Mouse (Mus musculus): ENCODE results near the gene Ucn3.
"Not testable (repeated sequence)": the region's sequence is repeated elsewhere in the genome, so short reads cannot be mapped to it uniquely, and the experiment has no call there.

The Ucn3 gene

DNA sequence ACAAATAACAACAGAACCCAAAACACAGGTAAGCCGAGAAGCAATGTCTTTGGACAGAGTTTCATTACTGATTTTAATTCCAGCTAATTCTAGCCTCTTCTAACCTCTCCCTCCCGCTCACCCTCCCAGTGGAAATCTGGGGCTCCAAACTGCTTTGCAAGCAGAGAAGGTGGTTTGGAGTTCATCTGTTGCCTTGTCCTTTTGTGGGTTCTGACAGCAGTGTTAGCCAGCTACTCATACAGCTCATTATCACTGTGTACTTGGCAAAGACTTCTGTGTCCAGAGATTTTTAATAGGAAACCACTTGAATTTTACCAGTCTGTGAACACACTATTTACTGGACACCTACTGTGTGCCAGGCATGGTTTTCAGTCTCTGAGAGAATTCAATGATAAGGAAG is at the start of gene Ucn3:
TSS of gene Ucn3 (minus strand) at position 101 of the 400 bp plus-strand sequence.
- no peak for DNase-seq

DNA sequence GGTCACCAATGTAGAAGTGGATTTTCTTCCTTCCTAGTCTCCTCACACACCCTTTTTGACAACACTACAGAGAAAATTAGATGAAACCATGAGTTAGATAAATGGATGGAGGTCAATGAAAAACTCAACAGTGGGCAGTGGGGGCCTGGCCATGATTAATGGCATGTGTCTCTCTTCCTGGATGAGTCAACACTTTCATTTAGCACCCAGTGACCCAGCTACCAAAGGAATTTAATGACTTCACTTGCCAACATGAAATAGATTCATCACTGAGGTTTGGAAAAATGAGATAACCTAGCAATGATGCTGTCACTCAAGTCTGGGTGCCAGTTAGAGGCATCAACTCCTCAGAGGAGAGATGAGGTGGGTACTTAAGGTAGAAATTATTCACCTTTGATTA is 46.9 kb upstream of the Ucn3 start:
- no peak for DNase-seq

GRCm38 (mm10) chr13:3968849-3969248 is 23.7 kb upstream of the Ucn3 start:
- no peak for DNase-seq

DNA sequence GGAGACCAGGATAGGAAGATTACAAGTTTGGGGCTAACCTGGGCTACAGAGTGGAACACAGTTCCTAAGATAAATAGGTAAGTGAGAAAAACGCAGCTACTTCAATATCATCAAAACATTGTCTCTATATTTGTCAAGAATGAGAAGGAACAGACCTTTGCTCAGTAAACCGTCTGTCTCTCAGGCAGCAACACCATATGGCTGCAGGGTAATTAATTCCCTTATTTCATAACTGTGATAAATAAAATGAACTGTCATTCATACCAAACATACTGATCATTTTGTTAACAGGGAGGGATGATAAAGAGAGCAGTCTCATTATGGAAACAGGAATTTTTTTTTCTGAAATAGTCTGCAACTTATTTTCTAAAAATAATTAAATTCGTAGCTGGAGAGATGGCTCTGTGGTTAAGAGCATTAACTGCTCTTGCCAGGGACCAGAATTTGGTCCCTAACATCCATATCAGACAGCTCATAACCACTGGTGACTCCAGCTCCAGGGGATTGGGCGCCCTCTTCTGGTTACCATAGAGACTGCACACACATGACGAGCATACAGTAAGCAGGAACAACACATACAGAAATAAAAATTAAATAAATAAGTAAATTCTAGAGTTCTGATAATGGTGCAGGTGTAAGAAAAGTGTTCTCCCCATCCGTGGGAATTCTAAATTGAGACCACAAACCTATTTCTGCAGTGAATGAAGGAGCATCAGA is 6.2 kb upstream of the Ucn3 start:
- DNase-seq = no peak

DNA sequence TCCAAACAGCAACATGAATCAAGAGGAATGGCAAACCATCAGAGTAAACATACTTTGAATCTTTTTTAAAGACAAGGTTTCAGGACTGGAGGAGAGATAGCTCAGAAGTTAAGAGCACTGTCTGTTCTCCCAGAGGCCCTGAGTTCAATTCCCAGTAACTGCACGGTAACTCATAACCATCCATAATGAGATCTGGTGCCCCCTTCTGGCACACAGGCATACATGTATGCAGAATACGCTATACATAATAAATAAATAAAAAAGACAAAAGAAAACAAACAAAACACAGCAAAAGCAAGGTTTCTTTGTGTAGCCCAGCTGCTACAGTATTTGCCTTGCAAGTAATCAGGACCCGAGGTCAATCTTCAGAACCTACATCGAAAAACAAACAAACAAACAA is 4.3 kb upstream of the Ucn3 start:
- no peak for DNase-seq

DNA sequence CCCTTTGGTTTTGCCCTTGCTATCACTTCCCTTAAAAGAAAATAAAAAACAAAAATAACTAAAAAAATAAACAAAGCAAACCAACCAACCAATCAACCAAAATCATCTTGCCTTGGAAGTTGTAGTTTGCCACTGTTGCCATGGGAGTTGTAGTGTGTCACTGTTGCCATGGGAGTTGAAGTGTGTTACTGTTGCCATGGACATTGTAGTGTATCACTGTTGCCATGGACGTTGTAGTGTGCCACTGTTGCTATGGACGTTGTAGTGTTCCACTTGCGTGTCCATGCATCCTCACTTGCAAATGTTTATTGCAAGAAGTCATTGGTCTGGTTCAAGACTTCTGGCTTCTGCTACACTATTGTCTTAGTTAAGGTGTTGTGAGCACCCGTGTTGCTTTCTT is 2.1 kb upstream of the Ucn3 start:
- no peak for DNase-seq

DNA sequence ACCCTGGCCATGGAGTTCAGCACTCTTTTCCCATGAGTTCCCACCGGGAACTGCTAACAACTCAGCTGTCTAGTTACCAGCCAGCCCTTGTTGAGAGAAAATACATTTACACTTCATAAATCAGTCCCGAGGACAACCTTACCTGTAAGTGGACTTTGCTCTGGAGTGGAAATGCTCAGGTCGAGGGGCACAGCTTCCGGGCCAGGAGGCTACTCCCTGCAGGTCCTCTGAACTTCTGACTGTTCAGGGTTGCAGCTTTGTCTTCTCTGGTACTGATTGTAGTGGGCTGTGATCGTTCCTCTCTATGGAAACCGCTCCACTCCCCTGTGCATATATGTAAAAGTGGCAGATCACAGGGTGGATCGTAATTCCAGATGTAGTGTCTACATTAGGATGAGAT is 450 bp downstream of the Ucn3 start:
- DNase-seq = no peak

- DNase-seq = no peak
These were observed 19.1 kb downstream of the Ucn3 start for GRCm38 (mm10) chr13:3926046-3926445.

DNA sequence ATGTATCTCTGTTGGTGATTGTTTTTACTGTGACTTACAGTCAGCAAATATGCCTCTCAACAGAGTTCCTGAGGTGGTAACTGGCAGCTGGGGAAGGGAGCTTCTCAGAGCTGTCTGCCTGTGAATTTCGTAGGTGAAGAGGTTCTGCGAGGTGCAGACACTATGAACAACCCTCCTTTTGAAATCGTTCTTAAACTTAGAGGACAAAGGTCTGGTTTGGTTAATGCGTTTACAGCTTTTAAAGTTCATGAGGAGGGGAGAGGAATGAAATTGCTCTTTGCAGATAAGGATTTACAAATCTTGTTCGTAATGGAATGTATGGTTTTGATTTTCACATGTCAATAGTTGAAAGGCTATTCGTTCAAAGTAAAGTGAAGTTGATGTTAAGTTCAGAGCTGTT is 19.5 kb downstream of the Ucn3 start:
- DNase-seq = no peak

DNA sequence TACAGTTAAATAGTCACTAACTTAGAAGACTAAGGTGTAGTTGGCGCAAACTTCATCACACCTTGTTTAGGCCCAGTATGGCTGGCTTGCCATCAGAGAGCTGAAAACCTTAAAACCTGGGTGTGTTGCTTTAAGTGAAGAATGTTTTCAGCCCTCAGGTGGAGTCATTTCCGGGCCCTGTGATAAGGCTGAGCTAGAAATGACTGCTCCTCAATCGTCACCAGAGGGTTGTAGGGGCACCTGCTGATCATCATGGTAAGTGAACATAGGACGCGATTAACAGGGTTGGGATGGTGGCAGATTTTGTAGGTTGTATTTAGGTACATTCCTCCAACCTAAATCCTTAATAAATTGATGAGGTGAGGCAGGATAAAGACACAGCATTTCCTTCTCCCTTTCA is 20.7 kb downstream of the Ucn3 start:
- no peak for DNase-seq

DNA sequence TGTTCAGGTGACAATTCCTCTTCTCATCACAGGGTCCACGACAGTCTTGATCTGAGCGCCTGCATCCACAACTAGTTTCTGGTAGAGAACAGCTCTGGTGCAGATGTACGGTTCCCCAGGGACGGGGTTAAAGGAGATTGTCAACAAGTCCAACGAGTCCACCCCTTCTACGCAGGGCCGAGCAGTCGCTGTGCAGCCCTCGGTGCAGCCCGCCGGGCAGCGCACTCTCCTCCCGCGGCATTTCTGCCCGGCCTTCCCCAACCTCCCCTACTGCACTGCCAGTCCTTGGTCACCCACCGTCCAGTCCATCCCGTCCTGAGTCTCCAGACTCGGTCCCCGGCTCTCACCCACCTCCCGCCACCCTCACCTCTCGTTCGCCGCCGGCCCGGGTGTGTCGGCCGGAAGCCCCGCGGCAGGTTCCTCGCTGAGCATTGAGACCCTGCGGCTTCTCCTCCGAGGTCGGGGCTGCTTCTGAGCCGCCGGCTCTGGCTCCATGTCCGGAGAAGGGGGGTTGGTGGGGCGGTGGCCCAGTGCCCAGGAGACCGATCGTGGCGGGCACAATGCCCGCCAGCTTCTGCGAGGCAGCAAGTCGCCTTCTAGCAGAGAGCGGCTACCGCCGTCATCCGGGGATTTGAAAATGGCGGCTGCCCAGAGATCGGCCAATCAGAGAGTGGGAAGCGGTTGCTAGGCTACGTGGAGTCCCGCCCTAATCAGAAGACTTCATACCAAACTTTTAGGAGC is 27.4 kb downstream of the Ucn3 start, which contains the start of the genes Net1 and Tubal3:
TSS of gene Net1 (minus strand) at position 650 of the 741 bp plus-strand sequence.
TSS of gene Tubal3 (plus strand) at position 704 of the 741 bp plus-strand sequence.
- DNase-seq = peak; percentile 79 to 82

GRCm38 (mm10) chr13:3913504-3913903 is 31.6 kb downstream of the Ucn3 start:
- no peak for DNase-seq

DNA sequence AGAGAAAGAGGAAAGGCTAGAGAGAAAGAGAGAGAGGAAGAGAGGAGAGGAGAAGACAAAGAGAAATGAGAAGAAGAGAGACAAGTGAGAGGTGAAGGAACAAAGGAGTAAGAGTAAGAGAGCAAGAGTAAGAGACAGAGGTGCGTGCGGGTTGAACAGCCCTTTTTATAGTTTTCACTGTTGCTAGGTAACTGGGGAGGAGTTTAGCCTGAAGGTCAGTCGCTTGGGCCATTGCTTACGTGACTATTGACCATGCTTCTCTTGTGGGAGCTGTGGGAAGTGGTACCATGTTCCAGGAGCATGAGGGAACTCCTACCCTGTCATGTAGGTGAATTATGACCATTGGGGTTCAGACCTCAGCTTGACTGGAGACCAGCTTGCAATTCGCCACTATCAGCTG is 34.8 kb downstream of the Ucn3 start:
- no peak for DNase-seq

DNA sequence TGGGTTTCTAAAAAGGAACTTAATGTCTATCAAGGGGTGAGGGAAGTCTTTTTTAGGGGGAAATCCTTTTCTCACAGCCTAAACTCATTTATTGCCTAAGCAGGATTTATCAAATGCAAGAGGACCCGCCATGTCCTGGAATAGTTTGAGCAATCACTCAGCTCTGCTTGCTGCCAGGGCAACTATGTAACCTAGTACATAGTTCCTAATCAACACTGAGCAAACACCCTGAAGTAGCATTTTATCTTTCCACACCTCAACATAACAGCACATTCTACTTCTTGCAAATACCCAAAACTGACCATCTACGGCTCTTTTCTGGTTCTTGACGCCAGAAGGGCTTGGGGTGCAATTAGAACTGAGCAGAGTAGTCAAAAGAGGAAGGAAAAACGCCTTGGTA is 36.9 kb downstream of the Ucn3 start:
- no peak for DNase-seq

GRCm38 (mm10) chr13:3907151-3907696 is 37.9 kb downstream of the Ucn3 start:
- DNase-seq = no peak

GRCm38 (mm10) chr13:3899301-3899700 is 45.8 kb downstream of the Ucn3 start:
- DNase-seq = no peak

DNA sequence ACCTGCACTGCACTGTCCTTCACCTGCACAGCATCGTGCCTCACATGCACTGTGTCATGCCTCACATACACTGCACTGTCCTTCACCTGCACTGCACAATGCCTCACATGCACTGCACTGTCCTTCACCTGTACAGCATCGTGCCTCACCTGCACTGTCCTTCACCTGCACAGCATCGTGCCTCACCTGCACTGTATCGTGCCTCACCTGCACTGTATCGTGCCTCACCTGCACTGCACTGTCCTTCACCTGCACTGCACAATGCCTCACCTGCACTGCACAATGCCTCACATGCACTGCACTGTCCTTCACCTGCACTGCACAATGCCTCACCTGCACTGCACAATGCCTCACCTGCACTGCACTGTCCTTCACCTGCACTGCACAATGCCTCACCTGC is 46.9 kb downstream of the Ucn3 start:
- not testable (repeated sequence) for DNase-seq

GRCm38 (mm10) chr13:3896913-3897312 is 48.2 kb downstream of the Ucn3 start:
- DNase-seq = peak; percentile 75 to 81

GRCm38 (mm10) chr13:3896032-3896431 is 49.1 kb downstream of the Ucn3 start:
- no peak for DNase-seq

DNA sequence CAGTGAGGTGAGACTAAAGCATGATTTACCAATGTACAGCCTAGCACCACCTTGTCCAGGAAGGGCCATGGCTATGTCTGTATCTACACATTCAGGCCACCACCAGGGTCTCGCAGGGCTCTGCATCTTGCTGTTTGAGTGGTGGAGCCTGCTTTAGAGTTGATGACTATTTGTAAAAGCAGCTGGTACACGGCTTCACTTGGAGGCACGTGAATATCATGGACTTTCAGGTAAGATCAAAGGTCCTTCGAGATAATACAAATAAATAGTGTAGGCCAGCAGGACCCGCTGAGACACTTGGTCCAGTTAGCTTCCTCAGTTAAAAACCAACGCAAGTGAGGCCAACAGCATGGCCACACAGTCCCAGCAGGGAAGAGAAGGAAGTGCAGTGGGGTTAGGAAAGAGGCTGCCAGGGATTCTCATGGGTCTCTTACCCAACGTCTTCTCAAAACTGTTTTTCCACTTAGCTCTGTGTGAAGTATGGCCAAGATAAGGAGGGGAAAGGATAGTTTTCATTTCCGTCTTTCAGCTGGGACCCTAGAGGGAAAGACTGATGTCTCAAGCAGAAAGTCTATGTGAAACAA is 49.7 kb downstream of the Ucn3 start:
- DNase-seq = no peak

DNA sequence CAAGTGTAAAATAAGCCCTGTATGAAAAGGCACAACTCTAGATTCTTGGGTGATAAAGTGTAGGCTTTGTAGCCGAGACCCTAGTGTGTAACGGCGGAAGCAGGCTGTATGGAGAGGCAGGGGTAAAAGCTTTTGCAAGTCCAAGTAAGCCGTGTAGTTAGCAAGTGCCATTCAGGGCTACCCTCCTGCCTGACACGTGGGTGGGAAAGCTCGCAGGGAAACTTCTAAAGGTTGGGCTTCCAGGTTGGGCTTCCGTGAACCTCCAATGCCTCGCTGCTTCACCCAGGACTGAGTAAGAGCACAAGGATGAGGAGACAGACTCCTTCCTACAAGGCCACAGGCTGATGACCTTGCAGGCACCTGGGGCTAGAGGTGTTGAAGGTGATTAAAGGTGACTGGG is 50.6 kb downstream of the Ucn3 start:
- no peak for DNase-seq

DNA sequence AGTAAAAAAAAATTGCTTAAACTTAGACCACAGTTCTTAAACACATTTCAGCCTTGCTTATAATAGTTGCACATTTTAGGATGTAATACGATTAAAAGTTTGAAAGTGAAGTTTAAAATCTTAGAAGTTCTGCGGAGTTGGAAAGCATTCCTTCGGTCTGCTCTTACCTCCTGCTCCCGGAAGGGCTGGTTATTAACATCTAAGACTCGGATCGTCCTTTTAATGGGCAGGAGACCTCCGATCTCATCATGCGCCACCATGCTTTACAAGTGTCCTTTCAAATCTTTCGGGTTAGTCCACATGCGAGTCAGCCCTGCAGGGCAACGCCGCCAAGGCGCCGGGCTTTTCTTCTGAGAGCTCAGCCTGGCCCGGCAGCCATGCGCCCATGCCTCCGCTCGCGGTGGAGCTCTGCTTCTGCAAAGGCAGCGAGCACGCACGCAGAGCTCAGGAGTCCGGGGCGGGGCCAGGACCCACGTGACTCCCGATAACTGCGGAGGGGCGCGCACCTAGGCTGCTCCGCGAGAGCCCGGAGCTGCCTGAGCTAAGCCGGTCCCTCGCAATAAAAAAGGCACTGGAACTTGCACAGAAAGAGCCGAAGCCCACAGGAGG is 51.9 kb downstream of the Ucn3 start:
- DNase-seq = peak; percentile 87 to 88

DNA sequence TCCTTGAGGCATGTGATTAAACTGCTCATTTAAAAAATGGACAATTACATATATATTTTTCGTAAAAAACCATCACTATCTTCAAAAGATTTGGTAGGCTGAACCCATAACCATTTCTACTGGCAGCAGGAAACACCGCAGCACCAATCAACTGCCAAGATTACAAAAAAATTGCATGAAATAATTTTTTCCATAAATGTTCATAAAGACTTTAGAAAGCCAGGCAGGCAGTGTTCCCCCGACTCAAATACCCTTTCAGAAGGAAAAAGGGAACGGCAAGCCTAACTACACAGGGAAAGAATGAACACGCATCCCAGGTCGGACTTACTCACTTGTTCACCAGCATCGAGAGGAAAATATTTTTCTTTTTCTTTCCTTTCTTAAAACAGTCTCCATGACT is 52.5 kb downstream of the Ucn3 start:
- no peak for DNase-seq
